Mouse (Mus musculus) megakaryocyte, embryonic 14.5 days (primary cell): ENCODE measurements around the gene Eef1a1.
"Not testable (repeated sequence)": the region's sequence is repeated elsewhere in the genome, so short reads cannot be mapped to it uniquely, and the experiment has no call there.

Experiments used
- FLI1 ChIP-seq: IDR thresholded peaks from 2 replicates; pipeline ENCODE4 v1.6.1; 2012; ENCODE audit warnings: low read length, inconsistent platforms, mixed read lengths
- GATA1 ChIP-seq: IDR thresholded peaks from 3 replicates; pipeline ENCODE4 v1.6.1; 2012; ENCODE audit warnings: mixed read lengths, low read length, inconsistent platforms, borderline replicate concordance

DNA sequence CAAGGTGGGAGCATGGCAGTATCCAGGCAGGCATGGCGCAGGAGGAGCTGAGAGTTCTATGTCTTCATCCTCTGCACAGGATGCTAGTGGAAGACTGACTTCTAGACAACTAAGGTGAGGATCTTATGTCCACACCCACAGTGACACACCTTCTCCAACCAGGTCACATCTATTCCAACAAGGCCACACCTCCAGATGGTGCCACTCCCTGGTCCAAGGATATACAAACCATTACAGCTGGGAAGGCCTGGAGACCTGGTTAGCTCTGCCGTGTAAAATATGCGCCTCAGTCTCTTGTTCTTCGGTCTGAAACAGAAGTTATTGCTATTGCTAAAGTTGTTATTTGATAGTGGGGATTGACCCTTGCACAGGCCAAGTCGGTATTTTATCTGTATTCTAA is 930 bp downstream of the Eef1a1 start:
- not testable (repeated sequence) for TF ChIP-seq GATA1, FLI1
